Mouse (Mus musculus) lung, adult 2 months (tissue): ENCODE measurements around the gene Gm44579.

Source experiments
- CTCF ChIP-seq: fragments of 200-500 bp; IDR thresholded peaks from 2 replicates; pipeline ENCODE4 v1.5.1; 2011; ENCODE audit warnings: mild to moderate bottlenecking, low read length, control low read depth; ENCODE audit not compliant: insufficient read depth
- POLR2A ChIP-seq: fragments of 200-500 bp; IDR thresholded peaks from 2 replicates; pipeline ENCODE4 v1.6.1; 2011; ENCODE audit warnings: low read depth, mild to moderate bottlenecking, control low read depth, low read length, borderline replicate concordance; ENCODE audit errors: extremely low read depth

GRCm38 (mm10) chr15:98209676-98210075 is 11.1 kb downstream of the Gm44579 start:
- TF ChIP-seq CTCF (no peak), POLR2A (no peak)
